Mouse (Mus musculus): Measurements from ENCODE around the gene Terf2.
"Not testable (repeated sequence)": the region's sequence is repeated elsewhere in the genome, so short reads cannot be mapped to it uniquely, and the experiment has no call there.

The Terf2 gene

GRCm38 (mm10) chr8:107062613-107063012 lies 33.7 kb downstream of the Terf2 start:
- DNase-seq (ENCODE audit: low read depth in 1 of 2, low spot score in 2 of 2): no peak

GRCm38 (mm10) chr8:107056973-107057369 lies 39.4 kb downstream of the Terf2 start:
- no peak for DNase-seq (ENCODE audit: low read depth in 1 of 2, low spot score in 2 of 2)

GRCm38 (mm10) chr8:107056076-107056972 lies 40.0 kb downstream of the Terf2 start, which contains the start of the genes Cog8 and Nip7:
Cog8 (minus strand) TSS chr8:107056689.
Nip7 (plus strand) TSS chr8:107056877.
- DNase-seq (ENCODE audit: low read depth in 1 of 2, low spot score in 2 of 2): peak; percentile 90 to 91

- no peak for DNase-seq (ENCODE audit: low read depth in 1 of 2, low spot score in 2 of 2)
Measured at GRCm38 (mm10) chr8:107052046-107052445, 44.3 kb downstream of the Terf2 start.

GRCm38 (mm10) chr8:107049480-107049879 lies 46.9 kb downstream of the Terf2 start:
- no peak for DNase-seq (ENCODE audit: low read depth in 1 of 2, low spot score in 2 of 2)

GRCm38 (mm10) chr8:107048061-107048941 lies 48.0 kb downstream of the Terf2 start, which contains the start of gene Pdf:
Pdf (minus strand) TSS chr8:107048614.
- DNase-seq (ENCODE audit: low read depth in 1 of 2, low spot score in 2 of 2): peak in 1 of 2 experiments; percentile 31

GRCm38 (mm10) chr8:107046976-107047375 lies 49.4 kb downstream of the Terf2 start:
- DNase-seq (ENCODE audit: low read depth in 1 of 2, low spot score in 2 of 2): no peak

- no peak for DNase-seq (ENCODE audit: low read depth in 1 of 2, low spot score in 2 of 2)
Measured at GRCm38 (mm10) chr8:107045478-107045877, 50.9 kb downstream of the Terf2 start.

- no peak for DNase-seq (ENCODE audit: low read depth in 1 of 2, low spot score in 2 of 2)
Measured at GRCm38 (mm10) chr8:107040632-107041031, 55.7 kb downstream of the Terf2 start.

GRCm38 (mm10) chr8:107036626-107037025 lies 59.7 kb downstream of the Terf2 start:
- DNase-seq (ENCODE audit: low read depth in 1 of 2, low spot score in 2 of 2): no peak

- DNase-seq (ENCODE audit: low read depth in 1 of 2, low spot score in 2 of 2): no peak
Measured at GRCm38 (mm10) chr8:107035641-107036040, 60.7 kb downstream of the Terf2 start.

GRCm38 (mm10) chr8:107033609-107034008 lies 62.7 kb downstream of the Terf2 start:
- DNase-seq (ENCODE audit: low read depth in 1 of 2, low spot score in 2 of 2): not testable (repeated sequence)

GRCm38 (mm10) chr8:107031577-107032090 lies 64.7 kb downstream of the Terf2 start:
- DNase-seq (ENCODE audit: low read depth in 1 of 2, low spot score in 2 of 2): no peak

GRCm38 (mm10) chr8:107030650-107031576 lies 65.4 kb downstream of the Terf2 start, which contains the start of gene Vps4a:
Vps4a (plus strand) TSS chr8:107031222.
- DNase-seq (ENCODE audit: low read depth in 1 of 2, low spot score in 2 of 2): peak; percentile 91 to 94

GRCm38 (mm10) chr8:107030058-107030457 lies 66.3 kb downstream of the Terf2 start:
- DNase-seq (ENCODE audit: low read depth in 1 of 2, low spot score in 2 of 2): peak; percentile 17

- DNase-seq (ENCODE audit: low read depth in 1 of 2, low spot score in 2 of 2): no peak
Measured at GRCm38 (mm10) chr8:107029310-107029709, 67.0 kb downstream of the Terf2 start.

- DNase-seq (ENCODE audit: low read depth in 1 of 2, low spot score in 2 of 2): no peak
Measured at GRCm38 (mm10) chr8:107023479-107023878, 72.9 kb downstream of the Terf2 start.

All from monocyte, adult 2 months (primary cell).